Mouse (Mus musculus) olfactory bulb, adult 2 months (tissue): ENCODE data around the gene Plxnb2.

Experiments
- CTCF ChIP-seq: fragments of 200-500 bp; IDR thresholded peaks from 2 replicates; pipeline ENCODE4 v1.5.1; 2012; ENCODE audit warnings: low read depth, mild to moderate bottlenecking, low read length, moderate library complexity; ENCODE audit not compliant: insufficient read depth
- POLR2A ChIP-seq: fragments of 200-500 bp; IDR thresholded peaks from 2 replicates; pipeline ENCODE4 v1.6.1; 2012; ENCODE audit warnings: mild to moderate bottlenecking, low read depth, low read length, moderate library complexity; ENCODE audit not compliant: insufficient read depth

- no peak for TF ChIP-seq CTCF
- TF ChIP-seq POLR2A, result no peak
Observed at GRCm38 (mm10) chr15:89165478-89165877, 15.1 kb downstream of the Plxnb2 start.
